Mouse (Mus musculus) large intestine, adult 2 months (tissue): ENCODE data around the gene Senp8. TPM values are rescaled to one million over a fixed set of nuclear protein-coding genes. Genes with fewer than 3 reads are reported as not detected.

Experiments
- DNase-seq: peaks from one replicate; pipeline ENCODE4 v3.0.0-alpha.2; 2012; ENCODE audit warnings: low read depth, low spot score
- WGBS: fragments of 180-500 bp; shearing (Covaris S2); methylation state at CpG from one replicate; pipeline ENCODE4 v1.1.7; 2018; 5-methylcytosine and 5-hydroxymethylcytosine counted together
- polyA plus RNA-seq: library from polyadenylated mRNA; depleted of rRNA; stranded (reverse); fragments of >200 nt; gene quantifications from 2 replicates; pipeline ENCODE4 v1.2.3, GENCODE M21; 2012; rRNA removed

Senp8 gene
- polyA plus RNA-seq, 1 experiment: 2.9 TPM

- no peak for DNase-seq
These were observed 29.4 kb downstream of the Senp8 start for GRCm38 (mm10) chr9:59721144-59721543.

GRCm38 (mm10) chr9:59718237-59718636, 32.3 kb downstream of the Senp8 start:
- WGBS: 89% methylated on average over 4 of the region's 4 CpGs
- no peak for DNase-seq

More at GRCm38 (mm10) chr9:59721144-59721543, 29.4 kb downstream of the Senp8 start:
- WGBS: 80% methylated on average over 5 of the region's 5 CpGs

- DNase-seq: no peak
- 26% methylated on average over 7 of the region's 7 CpGs for WGBS
These were observed 34.1 kb downstream of the Senp8 start for GRCm38 (mm10) chr9:59716275-59716898.

GRCm38 (mm10) chr9:59709225-59709624, 41.3 kb downstream of the Senp8 start:
- no peak for DNase-seq
- 58% methylated on average over 3 of the region's 3 CpGs for WGBS

GRCm38 (mm10) chr9:59706850-59707825, 43.4 kb downstream of the Senp8 start:
- DNase-seq: no peak
- 35% methylated on average over 10 of the region's 10 CpGs for WGBS

GRCm38 (mm10) chr9:59703099-59703498, 47.4 kb downstream of the Senp8 start:
- 30% methylated on average over 6 of the region's 6 CpGs for WGBS
- DNase-seq: no peak

- WGBS: 84% methylated on average over 7 of the region's 7 CpGs
- no peak for DNase-seq
These were observed 49.4 kb downstream of the Senp8 start for GRCm38 (mm10) chr9:59701094-59701493.

GRCm38 (mm10) chr9:59696381-59696780, 54.1 kb downstream of the Senp8 start:
- no peak for DNase-seq

GRCm38 (mm10) chr9:59695451-59695813, 55.1 kb downstream of the Senp8 start:
- 30% methylated on average over 3 of the region's 3 CpGs for WGBS
- no peak for DNase-seq

More at GRCm38 (mm10) chr9:59696381-59696780, 54.1 kb downstream of the Senp8 start:
- 88% methylated on average over 3 of the region's 3 CpGs for WGBS

- DNase-seq: no peak
- 33% methylated on average over 16 of the region's 16 CpGs for WGBS
These were observed 55.7 kb downstream of the Senp8 start for GRCm38 (mm10) chr9:59694571-59695450.

- WGBS: 14% methylated on average over 9 of the region's 9 CpGs
- no peak for DNase-seq
These were observed 58.4 kb downstream of the Senp8 start for GRCm38 (mm10) chr9:59692145-59692544.

GRCm38 (mm10) chr9:59691635-59692094, 58.8 kb downstream of the Senp8 start:
- peak; percentile 74 for DNase-seq
- WGBS: 4% methylated on average over 23 of the region's 23 CpGs

- no peak for DNase-seq
- 30% methylated on average over 6 of the region's 6 CpGs for WGBS
These were observed 63.0 kb downstream of the Senp8 start for GRCm38 (mm10) chr9:59687416-59688046.

Other genes starting within 250 kb of the Senp8 start
- 95.5 and 107 TPM in 2 replicates for gene Hexa, start 211.2 kb downstream of the Senp8 start, polyA plus RNA-seq
- 0.43 TPM in 1 of 2 replicates, not detected in the other for gene Tmem202, start 210.9 kb downstream of the Senp8 start, polyA plus RNA-seq
- gene Celf6, start 172.8 kb downstream of the Senp8 start, polyA plus RNA-seq: 1.0 TPM in 2 replicates
- gene Parp6, start 133.4 kb downstream of the Senp8 start, polyA plus RNA-seq: 21.6 and 22.4 TPM in 2 replicates
- 391 and 778 TPM in 2 replicates for gene Pkm, start 94.3 kb downstream of the Senp8 start, polyA plus RNA-seq
- 3.7 and 11.0 TPM in 2 replicates for gene Gramd2, start 70.6 kb downstream of the Senp8 start, polyA plus RNA-seq
- 1.0 and 1.7 TPM in 2 replicates for gene Myo9a, start 186 bp upstream of the Senp8 start, polyA plus RNA-seq
- 2.4 and 3.4 TPM in 2 replicates for gene Nr2e3, start 209.9 kb upstream of the Senp8 start, polyA plus RNA-seq